ENCODE assay signal across 9 mouse cellular contexts in genomic region chr4:133728256-133728655, GRCm38 (mm10). TPM values are rescaled to one million over a fixed set of nuclear protein-coding genes. Genes with fewer than 3 reads are reported as not detected.
DNase-seq lines count a peak whose midpoint lies in the region; ATAC-seq lines count a peak whose summit lies in the region.
"Had no signal": no experiment of that assay in that cellular context is flagged by ENCODE, and none has a peak within 500 bp of the region (broad histone marks: within the 10 kb centered on the region; RNA-seq: fewer than 3 reads in every experiment).

No protein-coding gene starts in this region.

- no peak; the same call in 1 of the 2 replicates for ATAC-seq in kidney, embryonic 14.5 days (ENCODE audit: low FRiP score, low TSS enrichment)
- ATAC-seq in embryonic facial prominence, embryonic 12.5 days (ENCODE audit: insufficient number of reproducible peaks, insufficient read depth, low FRiP score, low TSS enrichment), result no peak
- ATAC-seq in midbrain, embryonic 12.5 days (ENCODE audit: low FRiP score, low read depth), result no peak
- ATAC-seq in monocyte, adult 5-6 weeks (replicated peaks; ENCODE audit: insufficient number of reproducible peaks, low FRiP score, low TSS enrichment, poor library complexity, severe bottlenecking), result no peak

- H3K4me3 ChIP-seq in kidney, embryonic 14.5 days (ENCODE audit: low read length), result no peak overlapping the region
- H3K4me3 ChIP-seq in embryonic facial prominence, embryonic 12.5 days, result no peak overlapping the region
- H3K4me3 ChIP-seq in midbrain, embryonic 12.5 days, result no peak overlapping the region

- peaks cover 51% of the 10 kb centered on the region for H3K4me1 ChIP-seq in kidney, embryonic 14.5 days (ENCODE audit: control insufficient read depth, insufficient read depth, low read length)
- peaks cover 52% of the 10 kb centered on the region for H3K4me1 ChIP-seq in embryonic facial prominence, embryonic 12.5 days
- H3K4me1 ChIP-seq in midbrain, embryonic 12.5 days, result peaks cover 70% of the 10 kb centered on the region

- H3K27me3 ChIP-seq in kidney, embryonic 14.5 days (ENCODE audit: control insufficient read depth, insufficient read depth, low read length), result no peaks in the 10 kb centered on the region
- no peaks in the 10 kb centered on the region for H3K27me3 ChIP-seq in embryonic facial prominence, embryonic 12.5 days
- H3K27me3 ChIP-seq in midbrain, embryonic 12.5 days, result no peaks in the 10 kb centered on the region

- peaks cover 10% of the 10 kb centered on the region; the same call in 1 of the 2 replicates for H3K36me3 ChIP-seq in kidney, embryonic 14.5 days (ENCODE audit: control insufficient read depth, insufficient read depth, low read length)
- no peaks in the 10 kb centered on the region; the same call in 1 of the 2 replicates for H3K36me3 ChIP-seq in embryonic facial prominence, embryonic 12.5 days
- no peaks in the 10 kb centered on the region for H3K36me3 ChIP-seq in midbrain, embryonic 12.5 days

- no peaks in the 10 kb centered on the region for H3K9me3 ChIP-seq in kidney, embryonic 14.5 days (ENCODE audit: control insufficient read depth, low read length)
- no peaks in the 10 kb centered on the region for H3K9me3 ChIP-seq in embryonic facial prominence, embryonic 12.5 days
- H3K9me3 ChIP-seq in midbrain, embryonic 12.5 days, result no peaks in the 10 kb centered on the region

- 16% methylated on average over 9 of the region's 9 CpGs for WGBS in kidney, embryonic 14.5 days
- 35% methylated on average over 9 of the region's 9 CpGs for WGBS in embryonic facial prominence, embryonic 12.5 days
- 39% methylated on average over 9 of the region's 9 CpGs for WGBS in midbrain, embryonic 12.5 days

- no peak for DNase-seq in kidney, adult 9 months
- DNase-seq in brain, adult 2 months (ENCODE audit: low read depth, low spot score), result peak; percentile 25
- no peak for DNase-seq in kidney, postnatal 36 days
- DNase-seq: right cerebral cortex, adult 18-20 months had no signal

- H3K4me2 ChIP-seq in kidney, embryonic 14.5 days (replicated peaks; ENCODE audit: low read depth, low read length), result peak overlapping the region; percentile 10; the same call in 1 of the 2 replicates
- 0 out of 2 replicates have a peak overlapping the region, but pooled peaks have one; percentile 3 for H3K4me2 ChIP-seq in embryonic facial prominence, embryonic 12.5 days (replicated peaks)
- H3K4me2 ChIP-seq in midbrain, embryonic 12.5 days (replicated peaks), result peak overlapping the region; percentile 46

- H3K27ac ChIP-seq in kidney, embryonic 14.5 days (ENCODE audit: low read depth, low read length), result peak overlapping the region; percentile 20; the same call in 1 of the 2 replicates
- H3K27ac ChIP-seq in embryonic facial prominence, embryonic 12.5 days, result no peak overlapping the region
- peak overlapping the region; percentile 49; the same call in 1 of the 2 replicates for H3K27ac ChIP-seq in midbrain, embryonic 12.5 days (replicated peaks)
- H3K27ac ChIP-seq: macrophage had no signal

- no peak overlapping the region for H3K9ac ChIP-seq in kidney, embryonic 14.5 days (ENCODE audit: low read depth, low read length)
- no peak overlapping the region for H3K9ac ChIP-seq in embryonic facial prominence, embryonic 12.5 days
- H3K9ac ChIP-seq in midbrain, embryonic 12.5 days (replicated peaks), result no peak overlapping the region

RNA-seq across cellular contexts. Expression of gene Arid1a, which starts 28.3 kb away (rescaled TPM):
- 40.5 and 51.7 TPM in 2 replicates for polyA plus RNA-seq in kidney, embryonic 14.5 days (2014; fragmentation: Nextera tagmentation; extraction: Ambion mirVana)
- 37.5 and 40.1 TPM in 2 replicates for polyA plus RNA-seq in embryonic facial prominence, embryonic 12.5 days (2016; fragmentation: Nextera tagmentation; extraction: Ambion mirVana)
- polyA plus RNA-seq in midbrain, embryonic 12.5 days (2016; fragmentation: Nextera tagmentation; extraction: Ambion mirVana), result 47.7 and 48.5 TPM in 2 replicates
- 30.6 to 80.8 TPM (median 34.0 TPM) in 3 replicates for total RNA-seq in monocyte, adult 5-6 weeks (2017)

RNA-seq across cellular contexts. Expression of gene Pigv, which starts 55.8 kb away (rescaled TPM):
- polyA plus RNA-seq in kidney, embryonic 14.5 days (2014; fragmentation: Nextera tagmentation; extraction: Ambion mirVana), result 12.6 and 16.9 TPM in 2 replicates
- 19.7 and 20.4 TPM in 2 replicates for polyA plus RNA-seq in embryonic facial prominence, embryonic 12.5 days (2016; fragmentation: Nextera tagmentation; extraction: Ambion mirVana)
- 18.3 and 19.1 TPM in 2 replicates for polyA plus RNA-seq in midbrain, embryonic 12.5 days (2016; fragmentation: Nextera tagmentation; extraction: Ambion mirVana)
- total RNA-seq in monocyte, adult 5-6 weeks (2017), result 3.5 to 16.0 TPM (median 5.7 TPM) in 3 replicates
